Mouse (Mus musculus) testis, adult 2 months (tissue): ENCODE measurements around the gene Fryl.

Source experiments
- CTCF ChIP-seq: fragments of 200-500 bp; IDR thresholded peaks from 2 replicates; pipeline ENCODE4 v1.5.1; 2012; ENCODE audit warnings: low read depth, mild to moderate bottlenecking, inconsistent platforms, low read length, moderate library complexity; ENCODE audit not compliant: control insufficient read depth, insufficient read depth, insufficient replicate concordance
- POLR2A ChIP-seq: fragments of 200-500 bp; IDR thresholded peaks from 2 replicates; pipeline ENCODE4 v1.6.1; 2012; ENCODE audit warnings: low read depth, mild to moderate bottlenecking, inconsistent platforms, low read length, moderate library complexity; ENCODE audit not compliant: control insufficient read depth

DNA sequence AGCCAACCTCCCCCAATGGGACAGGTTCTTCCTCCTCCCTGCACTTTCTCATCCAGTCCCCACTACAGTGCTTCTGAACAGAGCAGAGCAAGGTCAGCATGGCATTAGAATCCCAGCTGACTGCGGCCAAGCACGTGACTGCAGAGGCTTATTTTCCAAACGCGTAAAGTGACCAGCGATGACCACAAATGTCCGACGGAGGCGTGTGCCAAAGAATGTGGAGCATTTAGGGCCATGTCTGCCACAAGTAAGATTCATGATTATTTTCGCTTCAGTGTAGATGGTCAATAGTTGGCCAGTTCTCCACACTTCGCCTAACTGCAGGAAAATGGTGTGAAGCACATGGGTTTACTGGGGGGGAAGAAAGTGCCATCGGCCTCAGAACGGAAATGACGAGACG lies 137.6 kb downstream of the Fryl start:
- no peak for TF ChIP-seq CTCF
- TF ChIP-seq POLR2A: no peak
